Mouse (Mus musculus) C2C12 (cell line): ENCODE measurements around the gene Mdp1. TPM values are rescaled to one million over a fixed set of nuclear protein-coding genes. Genes with fewer than 3 reads are reported as not detected.

Experiments
- H3K27me3 ChIP-seq: one replicate; pipeline ENCODE4 v1.6.1; 2011; ENCODE audit not compliant: control insufficient read depth, insufficient read depth, insufficient read length
- H3K36me3 ChIP-seq: one replicate; pipeline ENCODE4 v1.6.1; 2011; ENCODE audit not compliant: control insufficient read depth, insufficient read depth
- H3K4me3 ChIP-seq: one replicate; pipeline ENCODE4 v1.5.1; 2011; ENCODE audit warnings: mild to moderate bottlenecking, control low read depth; ENCODE audit not compliant: poor library complexity, insufficient read depth, severe bottlenecking
- H3K79me2 ChIP-seq: one replicate; pipeline ENCODE4 v1.6.1; 2011; ENCODE audit not compliant: control insufficient read depth, insufficient read depth
- H3K79me3 ChIP-seq: one replicate; pipeline ENCODE4 v1.6.1; 2011; ENCODE audit warnings: low read depth, control low read depth
- H3ac ChIP-seq: one replicate; pipeline ENCODE3; 2011; ENCODE audit warnings: low read depth; ENCODE audit not compliant: control insufficient read depth, insufficient read length
- CEBPB ChIP-seq: IDR thresholded peaks from one replicate; pipeline ENCODE4 v1.6.1; 2011; ENCODE audit warnings: low read depth, mild to moderate bottlenecking, control low read depth, moderate library complexity
- CTCF ChIP-seq: IDR thresholded peaks from one replicate; pipeline ENCODE4 v1.5.1; 2011; ENCODE audit not compliant: control insufficient read depth, insufficient read depth, insufficient read length
- FOSL1 ChIP-seq: IDR thresholded peaks from one replicate; pipeline ENCODE4 v1.8.0; 2011; ENCODE audit warnings: mild to moderate bottlenecking, low read length; ENCODE audit not compliant: poor library complexity, insufficient read depth, severe bottlenecking
- MAX ChIP-seq: IDR thresholded peaks from one replicate; pipeline ENCODE4 v1.6.1; 2011; ENCODE audit warnings: mild to moderate bottlenecking, control low read depth
- MYOD1 ChIP-seq: IDR thresholded peaks from one replicate; pipeline ENCODE4 v1.6.1; 2011; ENCODE audit warnings: low read depth; ENCODE audit not compliant: control insufficient read depth, insufficient read length
- MYOG ChIP-seq: IDR thresholded peaks from one replicate; pipeline ENCODE4 v1.6.1; 2011; ENCODE audit not compliant: control insufficient read depth, insufficient read length; ENCODE audit errors: extremely low read depth
- USF1 ChIP-seq: IDR thresholded peaks from one replicate; pipeline ENCODE4 v1.6.1; 2011; ENCODE audit warnings: low read depth, mild to moderate bottlenecking, control low read depth, moderate library complexity
- long read RNA-seq, 2 experiments: library from polyadenylated mRNA; unstranded; transcript quantifications; one replicate each; pipeline ENCODE4 v2.0.0; 2019 to 2020
- polyA plus RNA-seq: library from polyadenylated mRNA; unstranded; fragments of >200 nt; fragmentation: generic; extraction: Trizol; gene quantifications from one replicate; pipeline ENCODE4 v1.2.1, GENCODE M21; 2012; ENCODE audit warnings: missing spikeins

Gene Mdp1
- polyA plus RNA-seq: 16.5 TPM
- long read RNA-seq, experiment 1, transcript Mdp1-201 (6 exons, 1,733 nt): major isoform, 35 of 49 reads
- long read RNA-seq, experiment 1, partial matches to known transcripts: 3 of 49 reads
- long read RNA-seq, experiment 1, other reads (novel, unspliced or antisense): 8 of 49 reads
- long read RNA-seq, experiment 2, transcript Mdp1-202 (5 exons, 1,730 nt): minor isoform, 35 of 112 reads
- long read RNA-seq, experiment 2, transcript Mdp1-201 (6 exons, 1,733 nt): major isoform, 73 of 112 reads
- long read RNA-seq, experiment 2, partial matches to known transcripts: 1 of 112 reads
- long read RNA-seq, experiment 2, other reads (novel, unspliced or antisense): 3 of 112 reads

DNA sequence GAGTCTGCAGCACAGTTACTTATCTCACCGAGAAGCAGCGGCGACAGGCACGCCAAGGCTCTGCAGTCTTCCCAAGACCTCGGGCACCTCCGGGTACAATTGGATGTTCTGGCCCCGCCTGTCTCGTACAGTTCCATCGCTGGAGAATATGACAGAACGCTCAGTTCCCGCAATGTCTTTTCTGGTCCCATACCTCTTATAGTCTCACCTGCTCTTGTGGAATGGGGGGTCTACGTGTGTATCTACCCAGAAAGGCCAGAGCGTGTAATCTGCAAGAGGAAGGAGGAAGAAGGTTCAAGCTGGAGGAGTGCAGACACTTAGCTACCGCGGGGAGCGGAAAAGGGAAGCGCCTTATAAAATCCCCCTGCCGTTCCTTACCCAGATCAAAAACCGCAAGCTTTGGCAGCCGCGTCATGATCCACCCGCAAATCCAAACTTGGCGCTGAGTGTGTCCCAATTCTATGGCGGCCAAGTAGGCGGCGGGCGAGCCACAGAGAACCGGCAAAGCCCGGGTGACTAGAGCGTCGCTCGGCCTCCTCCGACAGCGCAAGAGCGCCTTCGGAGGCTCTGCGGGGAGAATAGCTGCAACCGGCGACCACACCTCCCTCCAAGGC lies at the start of gene Mdp1:
Gene Mdp1 (minus strand): TSS at position 549 of the 614 bp plus-strand sequence.
- Histone ChIP-seq H3K4me3 (peak within 1 kb of the TSS; percentile 42), H3ac (peak within 1 kb of the TSS; percentile 73), H3K79me3 (no peaks in the 10 kb centered on the region), H3K79me2 (peaks cover 13% of the 10 kb centered on the region), H3K27me3 (no peaks in the 10 kb centered on the region), H3K36me3 (peaks cover 23% of the 10 kb centered on the region)
- TF ChIP-seq CEBPB: no peak
- no peak for TF ChIP-seq MYOD1
- peak; percentile 73 for TF ChIP-seq CTCF
- no peak for TF ChIP-seq USF1
- no peak for TF ChIP-seq MAX
- TF ChIP-seq MYOG: no peak
- TF ChIP-seq FOSL1: no peak

DNA sequence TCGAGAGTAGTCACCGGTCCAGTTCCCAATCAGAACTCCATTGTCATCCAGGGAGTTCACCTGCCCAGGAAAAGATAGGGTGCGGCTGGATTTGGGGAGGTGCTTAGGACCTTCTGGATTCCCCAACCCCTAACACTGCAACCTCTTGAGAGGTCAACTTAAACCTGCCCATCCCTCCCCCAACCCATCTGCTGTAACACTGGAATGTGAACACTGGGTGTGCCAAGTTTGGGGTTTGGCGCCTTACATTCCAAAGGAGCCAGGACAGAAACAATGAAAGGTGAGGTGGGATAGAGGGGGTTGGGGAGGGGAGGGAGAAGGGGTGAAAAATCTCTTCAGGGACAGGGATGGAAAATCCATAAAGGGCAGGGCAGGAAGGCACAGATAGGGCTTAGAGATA lies 49.2 kb upstream of the Mdp1 start:
- no peak overlapping the region for H3K4me3 ChIP-seq

DNA sequence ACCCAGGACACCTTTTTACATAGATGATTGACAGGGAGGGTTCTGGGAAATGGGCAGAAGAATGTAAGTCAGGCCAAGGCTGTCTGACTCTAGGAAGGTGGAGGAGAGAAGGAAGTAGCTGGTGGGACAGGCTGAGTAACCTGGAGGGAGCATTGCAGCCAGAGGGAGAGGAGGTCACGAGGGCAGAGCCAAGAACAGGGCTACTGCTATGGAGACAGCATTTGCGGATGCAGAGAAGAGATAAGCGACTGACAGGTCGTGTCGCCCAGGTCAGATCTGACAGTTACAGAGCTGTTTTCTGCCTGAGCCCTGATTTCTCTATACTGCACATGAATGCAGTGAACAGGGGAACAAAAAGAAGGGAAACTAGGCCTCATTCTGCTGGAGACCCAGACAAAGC lies 47.1 kb upstream of the Mdp1 start:
- H3K27me3 ChIP-seq: peaks cover 3% of the 10 kb centered on the region

More for the DNA sequence above, 49.2 kb upstream of the Mdp1 start:
- Histone ChIP-seq H3K27me3 (no peaks in the 10 kb centered on the region), H3K36me3 (no peaks in the 10 kb centered on the region), H3K79me2 (no peaks in the 10 kb centered on the region), H3ac (no peak overlapping the region), H3K79me3 (no peaks in the 10 kb centered on the region)
- TF ChIP-seq MYOG (no peak), MAX (no peak), USF1 (no peak), MYOD1 (no peak), FOSL1 (no peak)

DNA sequence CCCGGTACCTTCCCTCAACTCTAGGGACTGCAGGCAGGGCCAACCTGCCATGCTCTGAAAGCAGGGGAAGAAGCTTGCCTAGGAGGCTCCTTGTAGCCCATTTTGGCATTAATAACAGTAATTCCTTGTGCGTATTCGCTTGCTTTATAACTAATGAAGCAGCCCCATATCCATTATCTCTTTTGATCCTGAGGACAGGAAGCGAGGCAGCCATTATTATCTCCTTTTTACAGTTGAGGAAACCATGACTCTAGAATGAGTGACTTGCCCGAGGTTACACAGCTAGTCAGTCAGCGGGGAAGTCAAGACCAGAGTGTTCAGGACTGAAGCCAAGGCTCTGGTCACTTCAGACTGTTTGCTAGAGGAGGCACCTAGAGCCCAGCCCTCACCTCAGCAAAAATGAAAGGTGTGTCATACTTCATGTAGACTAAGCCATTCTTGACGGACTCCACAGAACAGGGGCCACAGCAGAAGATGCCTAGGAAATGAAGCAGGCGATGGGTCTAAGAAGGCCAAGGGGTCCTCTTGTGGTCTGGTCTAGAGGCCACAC lies 45.8 kb upstream of the Mdp1 start:
- Histone ChIP-seq H3K27me3 (peaks cover 3% of the 10 kb centered on the region), H3K79me3 (no peaks in the 10 kb centered on the region), H3K36me3 (no peaks in the 10 kb centered on the region), H3K4me3 (no peak overlapping the region), H3ac (no peak overlapping the region), H3K79me2 (no peaks in the 10 kb centered on the region)
- TF ChIP-seq CEBPB (no peak), CTCF (no peak), MYOD1 (no peak), MAX (no peak), FOSL1 (no peak)

More for the DNA sequence above, 47.1 kb upstream of the Mdp1 start:
- Histone ChIP-seq H3K79me2 (no peaks in the 10 kb centered on the region), H3ac (no peak overlapping the region), H3K4me3 (no peak overlapping the region), H3K36me3 (no peaks in the 10 kb centered on the region), H3K79me3 (no peaks in the 10 kb centered on the region)
- TF ChIP-seq CTCF: no peak

DNA sequence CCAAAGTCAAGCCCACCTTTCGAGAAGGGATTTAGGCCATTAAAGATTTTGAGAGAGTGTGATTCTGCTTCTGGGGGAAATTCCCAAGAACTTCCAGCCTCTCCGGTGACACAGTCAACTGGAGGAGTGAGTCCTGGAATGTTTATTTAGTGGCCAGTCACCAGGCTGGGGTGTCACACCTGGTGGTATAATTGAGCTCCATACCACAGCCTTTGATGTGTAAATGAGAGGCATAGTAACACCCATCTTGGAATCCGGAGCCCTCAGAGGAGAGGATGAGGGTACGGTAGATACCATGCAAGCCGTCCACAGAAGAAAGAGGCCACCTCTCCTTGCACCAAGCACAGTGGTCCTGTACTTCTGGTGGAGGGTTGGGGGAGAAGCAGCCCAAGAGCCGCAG lies 42.5 kb upstream of the Mdp1 start:
- no peak for TF ChIP-seq FOSL1
- no peak for TF ChIP-seq MYOD1
- TF ChIP-seq MAX: no peak
- TF ChIP-seq USF1: no peak
- TF ChIP-seq MYOG: no peak
- no peak for TF ChIP-seq CEBPB
- TF ChIP-seq CTCF: no peak
- Histone ChIP-seq H3K79me2 (no peaks in the 10 kb centered on the region), H3K27me3 (peaks cover 12% of the 10 kb centered on the region), H3ac (no peak overlapping the region), H3K79me3 (no peaks in the 10 kb centered on the region), H3K4me3 (no peak overlapping the region), H3K36me3 (no peaks in the 10 kb centered on the region)

DNA sequence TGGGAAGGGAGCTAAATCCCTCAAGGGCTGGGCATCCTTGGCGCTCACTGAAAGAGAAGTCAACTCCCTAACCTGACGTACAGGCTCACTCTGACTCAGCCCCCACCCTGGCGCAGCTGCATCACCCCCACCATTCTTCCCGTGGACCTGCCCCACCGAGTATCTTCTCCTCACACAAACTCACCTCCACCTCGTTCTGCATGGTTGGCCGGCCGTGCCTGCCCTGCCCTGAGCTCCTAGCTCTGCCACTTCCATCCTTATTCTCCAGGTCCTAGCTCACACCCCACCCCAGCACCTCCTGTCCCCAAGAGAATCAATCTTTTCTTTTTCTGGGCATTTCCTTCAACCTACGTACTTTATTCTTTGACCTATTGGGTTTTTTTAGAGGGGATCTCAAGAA lies 40.8 kb upstream of the Mdp1 start:
- Histone ChIP-seq H3ac (no peak overlapping the region), H3K79me2 (no peaks in the 10 kb centered on the region), H3K79me3 (no peaks in the 10 kb centered on the region), H3K36me3 (no peaks in the 10 kb centered on the region), H3K4me3 (no peak overlapping the region), H3K27me3 (peaks cover 12% of the 10 kb centered on the region)
- TF ChIP-seq USF1 (no peak), FOSL1 (no peak), CEBPB (no peak), MYOD1 (no peak), CTCF (no peak), MYOG (no peak), MAX (no peak)
